Mouse (Mus musculus): ENCODE results near the gene Map3k21. TPM values are rescaled to one million over a fixed set of nuclear protein-coding genes. Genes with fewer than 3 reads are reported as not detected.

Map3k21 gene
- polyA plus RNA-seq, 1 experiment from 2014 or later = 0.04 TPM

- Histone ChIP-seq H3K36me3 (replicated peaks) (no peaks in the 10 kb centered on the region), H3K4me3 (peak within 1 kb of the TSS; percentile 51), H3K9me3 (no peaks in the 10 kb centered on the region), H3K27ac (replicated peaks) (no peak within 1 kb of the TSS; the same call in 1 of the 2 replicates), H3K4me1 (peaks cover 19% of the 10 kb centered on the region), H3K27me3 (replicated peaks; ENCODE audit: low read depth, poor library complexity, severe bottlenecking) (peaks cover 45% of the 10 kb centered on the region)
- DNase-seq (ENCODE audit: low spot score) = peak; percentile 38
- 6% methylated on average over 44 of the region's 44 CpGs for WGBS
Measured at GRCm38 (mm10) chr8:125897868-125898788, 12.1 kb upstream of the Map3k21 start, which contains the start of gene Pcnx2. Pcnx2 (minus strand) TSS chr8:125898317.

DNA sequence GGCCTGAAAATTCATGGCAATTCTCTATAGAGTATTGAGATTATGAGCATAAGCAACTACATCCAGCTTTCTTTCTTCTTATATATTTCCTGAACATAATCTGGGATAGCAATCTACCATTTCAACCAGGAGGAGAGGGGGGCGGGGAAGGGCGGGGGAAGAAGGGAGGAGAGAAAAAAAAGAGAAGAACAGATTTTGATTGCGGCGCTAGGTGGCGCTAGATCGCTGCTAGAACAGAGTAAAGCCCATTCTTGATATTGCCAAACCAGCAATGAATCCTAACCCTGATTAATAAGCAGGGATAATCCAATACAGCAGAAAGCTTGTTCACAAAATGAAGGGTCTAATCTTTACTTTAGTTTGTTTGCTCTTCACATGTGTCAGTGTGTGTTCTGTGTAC lies 11.4 kb upstream of the Map3k21 start:
- Histone ChIP-seq H3K27ac (replicated peaks) (no peak overlapping the region), H3K27me3 (replicated peaks; ENCODE audit: low read depth, poor library complexity, severe bottlenecking) (peaks cover 48% of the 10 kb centered on the region), H3K36me3 (replicated peaks) (no peaks in the 10 kb centered on the region), H3K4me1 (peaks cover 21% of the 10 kb centered on the region), H3K4me3 (no peak overlapping the region), H3K9me3 (no peaks in the 10 kb centered on the region)
- peak; percentile 71 for DNase-seq (ENCODE audit: low spot score)
- under 1% methylated on average over 6 of the region's 6 CpGs for WGBS

DNA sequence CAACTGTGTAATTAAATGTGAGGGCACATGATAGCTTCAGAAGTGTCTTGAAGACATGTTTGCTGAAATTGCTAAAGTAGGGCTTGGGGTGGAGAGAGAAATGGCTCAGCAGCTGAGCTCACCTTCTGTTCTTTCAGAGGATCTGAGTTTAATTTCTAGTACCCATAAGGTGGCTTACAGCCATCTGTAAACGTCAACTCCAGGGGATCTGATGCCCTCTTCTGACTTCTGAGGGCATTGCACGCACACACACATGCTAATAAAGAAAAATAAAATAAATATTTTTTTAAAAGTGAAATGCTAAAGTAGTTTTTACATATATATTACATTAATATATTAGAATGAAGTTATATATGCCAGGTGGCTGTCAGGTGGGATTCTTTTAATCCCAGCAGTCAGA lies 9.1 kb upstream of the Map3k21 start:
- Histone ChIP-seq H3K36me3 (replicated peaks) (no peaks in the 10 kb centered on the region), H3K9me3 (no peaks in the 10 kb centered on the region), H3K4me3 (no peak overlapping the region), H3K27me3 (replicated peaks; ENCODE audit: low read depth, poor library complexity, severe bottlenecking) (peaks cover 40% of the 10 kb centered on the region), H3K4me1 (peaks cover 21% of the 10 kb centered on the region), H3K27ac (replicated peaks) (no peak overlapping the region)
- DNase-seq (ENCODE audit: low spot score) = no peak
- 23% methylated on average over 2 of the region's 2 CpGs for WGBS

- Histone ChIP-seq H3K9me3 (no peaks in the 10 kb centered on the region), H3K4me3 (no peak overlapping the region), H3K27me3 (replicated peaks; ENCODE audit: low read depth, poor library complexity, severe bottlenecking) (peaks cover 34% of the 10 kb centered on the region), H3K36me3 (replicated peaks) (no peaks in the 10 kb centered on the region), H3K4me1 (peaks cover 21% of the 10 kb centered on the region), H3K27ac (replicated peaks) (no peak overlapping the region)
- no peak for DNase-seq (ENCODE audit: low spot score)
- 38% methylated on average over 3 of the region's 3 CpGs for WGBS
Measured at GRCm38 (mm10) chr8:125902521-125902920, 7.7 kb upstream of the Map3k21 start.

- Histone ChIP-seq H3K4me3 (no peak overlapping the region), H3K36me3 (replicated peaks) (no peaks in the 10 kb centered on the region), H3K27me3 (replicated peaks; ENCODE audit: low read depth, poor library complexity, severe bottlenecking) (peaks cover 47% of the 10 kb centered on the region), H3K4me1 (peaks cover 19% of the 10 kb centered on the region), H3K27ac (replicated peaks) (no peak overlapping the region), H3K9me3 (no peaks in the 10 kb centered on the region)
- 77% methylated on average over 2 of the region's 2 CpGs for WGBS
- DNase-seq (ENCODE audit: low spot score) = no peak
Measured at GRCm38 (mm10) chr8:125905341-125905740, 4.9 kb upstream of the Map3k21 start.

- no peaks in the 10 kb centered on the region for H3K9me3 ChIP-seq
- 72% methylated on average over 2 of the region's 2 CpGs for WGBS
- peaks cover 31% of the 10 kb centered on the region for H3K4me1 ChIP-seq
- H3K4me3 ChIP-seq = no peak overlapping the region
- peaks cover 67% of the 10 kb centered on the region for H3K27me3 ChIP-seq (replicated peaks; ENCODE audit: low read depth, poor library complexity, severe bottlenecking)
- H3K27ac ChIP-seq (replicated peaks) = no peak overlapping the region
- no peaks in the 10 kb centered on the region for H3K36me3 ChIP-seq (replicated peaks)
- DNase-seq (ENCODE audit: low spot score) = no peak
Measured at GRCm38 (mm10) chr8:125907311-125907710, 2.9 kb upstream of the Map3k21 start.

DNA sequence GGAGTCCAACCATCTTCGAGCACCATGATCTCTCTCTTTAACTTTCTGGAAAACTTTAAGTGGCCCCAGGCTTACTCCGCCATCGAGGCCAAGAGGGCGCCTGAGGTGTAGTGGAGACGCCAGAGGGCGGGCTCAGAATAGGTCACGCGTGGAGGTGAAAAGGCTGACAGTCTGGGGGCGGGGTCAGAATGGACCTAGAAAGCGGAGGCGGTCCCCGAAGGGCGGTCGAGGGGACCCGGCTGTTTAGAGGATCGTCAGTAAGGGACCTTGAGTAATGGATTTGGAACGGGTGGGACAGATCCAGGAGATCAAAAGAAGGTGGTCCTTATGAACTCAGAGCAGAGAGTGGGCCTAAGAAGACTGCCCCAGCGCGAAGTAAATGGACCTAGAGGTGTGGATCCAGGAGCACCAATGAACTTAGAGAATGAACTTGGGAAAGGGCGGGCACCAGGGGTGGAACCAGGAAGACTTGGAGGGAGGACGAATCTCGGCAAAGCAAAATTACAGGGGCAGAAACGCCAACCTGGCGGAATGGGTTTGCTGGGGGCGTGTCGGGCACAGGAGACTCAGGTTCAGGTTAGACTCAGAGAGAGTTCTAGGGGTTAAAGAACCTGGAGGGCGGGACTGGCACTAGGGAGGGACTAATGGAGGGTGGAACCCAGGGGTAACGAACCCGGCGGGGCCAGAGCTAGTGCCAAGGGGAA lies 437 bp upstream of the Map3k21 start:
- WGBS = 5% methylated on average over 30 of the region's 30 CpGs
- Histone ChIP-seq H3K27ac (replicated peaks) (no peak overlapping the region), H3K27me3 (replicated peaks; ENCODE audit: low read depth, poor library complexity, severe bottlenecking) (peaks cover 77% of the 10 kb centered on the region), H3K4me1 (peaks cover 21% of the 10 kb centered on the region), H3K36me3 (replicated peaks) (no peaks in the 10 kb centered on the region), H3K4me3 (peak overlapping the region; percentile 69), H3K9me3 (no peaks in the 10 kb centered on the region)
- peak; percentile 51 for DNase-seq (ENCODE audit: low spot score)

DNA sequence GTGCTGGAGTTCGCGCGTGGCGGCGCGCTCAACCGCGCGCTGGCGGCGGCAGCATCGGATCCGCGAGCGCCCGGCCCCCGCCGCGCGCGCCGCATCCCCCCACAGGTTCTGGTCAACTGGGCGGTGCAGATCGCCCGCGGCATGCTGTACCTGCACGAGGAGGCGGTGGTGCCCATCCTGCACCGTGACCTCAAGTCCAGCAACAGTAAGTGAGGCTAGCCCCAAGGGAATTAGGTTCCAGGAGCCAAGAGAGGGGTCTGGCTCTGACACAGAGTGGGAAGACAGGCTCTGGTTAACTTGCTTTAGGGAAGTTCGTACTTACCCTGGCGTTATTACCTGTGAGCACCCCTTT lies 955 bp downstream of the Map3k21 start:
- 2% methylated on average over 31 of the region's 31 CpGs for WGBS
- peaks cover 21% of the 10 kb centered on the region for H3K4me1 ChIP-seq
- no peaks in the 10 kb centered on the region for H3K9me3 ChIP-seq
- H3K27ac ChIP-seq (replicated peaks) = peak overlapping the region; percentile 30; the same call in 1 of the 2 replicates
- DNase-seq (ENCODE audit: low spot score) = no peak
- H3K4me3 ChIP-seq = peak overlapping the region; percentile 69
- H3K36me3 ChIP-seq (replicated peaks) = no peaks in the 10 kb centered on the region
- H3K27me3 ChIP-seq (replicated peaks; ENCODE audit: low read depth, poor library complexity, severe bottlenecking) = peaks cover 82% of the 10 kb centered on the region

GRCm38 (mm10) chr8:125913206-125913605 lies 3.0 kb downstream of the Map3k21 start:
- H3K36me3 ChIP-seq (replicated peaks) = no peaks in the 10 kb centered on the region
- H3K4me3 ChIP-seq = no peak overlapping the region
- WGBS = 81% methylated on average over 4 of the region's 4 CpGs
- H3K4me1 ChIP-seq = peaks cover 21% of the 10 kb centered on the region
- no peak overlapping the region for H3K27ac ChIP-seq (replicated peaks)
- no peaks in the 10 kb centered on the region for H3K9me3 ChIP-seq
- peaks cover 74% of the 10 kb centered on the region for H3K27me3 ChIP-seq (replicated peaks; ENCODE audit: low read depth, poor library complexity, severe bottlenecking)
- no peak for DNase-seq (ENCODE audit: low spot score)

- Histone ChIP-seq H3K4me1 (peaks cover 24% of the 10 kb centered on the region), H3K9me3 (no peaks in the 10 kb centered on the region), H3K27ac (replicated peaks) (no peak overlapping the region), H3K36me3 (replicated peaks) (no peaks in the 10 kb centered on the region), H3K27me3 (replicated peaks; ENCODE audit: low read depth, poor library complexity, severe bottlenecking) (peaks cover 68% of the 10 kb centered on the region), H3K4me3 (no peak overlapping the region)
- 90% methylated on average over 9 of the region's 9 CpGs for WGBS
- DNase-seq (ENCODE audit: low spot score) = no peak
Measured at GRCm38 (mm10) chr8:125914386-125914785, 4.1 kb downstream of the Map3k21 start.

GRCm38 (mm10) chr8:125917013-125917412 lies 6.8 kb downstream of the Map3k21 start:
- 75% methylated on average over 10 of the region's 10 CpGs for WGBS
- DNase-seq (ENCODE audit: low spot score) = no peak
- peaks cover 41% of the 10 kb centered on the region for H3K27me3 ChIP-seq (replicated peaks; ENCODE audit: low read depth, poor library complexity, severe bottlenecking)
- H3K4me1 ChIP-seq = peaks cover 19% of the 10 kb centered on the region
- no peak overlapping the region for H3K4me3 ChIP-seq
- no peaks in the 10 kb centered on the region for H3K9me3 ChIP-seq
- no peaks in the 10 kb centered on the region for H3K36me3 ChIP-seq (replicated peaks)
- no peak overlapping the region for H3K27ac ChIP-seq (replicated peaks)

GRCm38 (mm10) chr8:125918719-125919118 lies 8.5 kb downstream of the Map3k21 start:
- H3K27ac ChIP-seq (replicated peaks) = no peak overlapping the region
- peaks cover 19% of the 10 kb centered on the region for H3K4me1 ChIP-seq
- no peak for DNase-seq (ENCODE audit: low spot score)
- H3K27me3 ChIP-seq (replicated peaks; ENCODE audit: low read depth, poor library complexity, severe bottlenecking) = peaks cover 24% of the 10 kb centered on the region
- 89% methylated on average over 2 of the region's 2 CpGs for WGBS
- H3K9me3 ChIP-seq = no peaks in the 10 kb centered on the region
- no peak overlapping the region for H3K4me3 ChIP-seq
- H3K36me3 ChIP-seq (replicated peaks) = no peaks in the 10 kb centered on the region

- Histone ChIP-seq H3K9me3 (no peaks in the 10 kb centered on the region), H3K4me3 (no peak overlapping the region), H3K4me1 (peaks cover 19% of the 10 kb centered on the region), H3K27me3 (replicated peaks; ENCODE audit: low read depth, poor library complexity, severe bottlenecking) (peaks cover 17% of the 10 kb centered on the region), H3K36me3 (replicated peaks) (no peaks in the 10 kb centered on the region), H3K27ac (replicated peaks) (no peak overlapping the region)
- no peak for DNase-seq (ENCODE audit: low spot score)
- 54% methylated on average over 8 of the region's 8 CpGs for WGBS
Measured at GRCm38 (mm10) chr8:125919560-125919959, 9.3 kb downstream of the Map3k21 start.

All from embryonic facial prominence, embryonic 10.5 days (tissue).